Mouse (Mus musculus): ENCODE measurements around the gene Hsf5. TPM values are rescaled to one million over a fixed set of nuclear protein-coding genes. Genes with fewer than 3 reads are reported as not detected.

The Hsf5 gene
- total RNA-seq, 2 experiments from 2014 or later, result 0.19 TPM; not detected in 1

GRCm38 (mm10) chr11:87678545-87678944, 61.6 kb downstream of the Hsf5 start:
- ATAC-seq (replicated peaks; ENCODE audit: low FRiP score, low TSS enrichment, poor library complexity, severe bottlenecking), result no peak

- ATAC-seq (replicated peaks; ENCODE audit: low FRiP score, low TSS enrichment, poor library complexity, severe bottlenecking), result no peak
Observed at GRCm38 (mm10) chr11:87678976-87679375, 62.0 kb downstream of the Hsf5 start.

- no peak for ATAC-seq (replicated peaks; ENCODE audit: low FRiP score, low TSS enrichment, poor library complexity, severe bottlenecking)
Observed at GRCm38 (mm10) chr11:87680786-87681185, 63.8 kb downstream of the Hsf5 start.

- no peak for ATAC-seq (replicated peaks; ENCODE audit: low FRiP score, low TSS enrichment, poor library complexity, severe bottlenecking)
Observed at GRCm38 (mm10) chr11:87682096-87682495, 65.1 kb downstream of the Hsf5 start.

- ATAC-seq (replicated peaks; ENCODE audit: low FRiP score, low TSS enrichment, poor library complexity, severe bottlenecking), result no peak
Observed at GRCm38 (mm10) chr11:87682838-87683571, 66.0 kb downstream of the Hsf5 start.

GRCm38 (mm10) chr11:87686407-87686806, 69.4 kb downstream of the Hsf5 start:
- ATAC-seq (replicated peaks; ENCODE audit: low FRiP score, low TSS enrichment, poor library complexity, severe bottlenecking), result no peak

- peak; percentile 39; the same call in 1 of the 2 replicates for ATAC-seq (replicated peaks; ENCODE audit: low FRiP score, low TSS enrichment, poor library complexity, severe bottlenecking)
Observed at GRCm38 (mm10) chr11:87687246-87688225, 70.6 kb downstream of the Hsf5 start.

GRCm38 (mm10) chr11:87688478-87689203, 71.7 kb downstream of the Hsf5 start:
- ATAC-seq (replicated peaks; ENCODE audit: low FRiP score, low TSS enrichment, poor library complexity, severe bottlenecking), result no peak

- ATAC-seq (replicated peaks; ENCODE audit: low FRiP score, low TSS enrichment, poor library complexity, severe bottlenecking), result peak; percentile 67
Observed at GRCm38 (mm10) chr11:87689402-87689808, 72.4 kb downstream of the Hsf5 start.

GRCm38 (mm10) chr11:87690054-87690740, 73.2 kb downstream of the Hsf5 start:
- peak; percentile 57; the same call in 1 of the 2 replicates for ATAC-seq (replicated peaks; ENCODE audit: low FRiP score, low TSS enrichment, poor library complexity, severe bottlenecking)

GRCm38 (mm10) chr11:87697131-87697682, 80.2 kb downstream of the Hsf5 start:
- no peak for ATAC-seq (replicated peaks; ENCODE audit: low FRiP score, low TSS enrichment, poor library complexity, severe bottlenecking)

- no peak for ATAC-seq (replicated peaks; ENCODE audit: low FRiP score, low TSS enrichment, poor library complexity, severe bottlenecking)
Observed at GRCm38 (mm10) chr11:87698126-87698525, 81.2 kb downstream of the Hsf5 start.

- ATAC-seq (replicated peaks; ENCODE audit: low FRiP score, low TSS enrichment, poor library complexity, severe bottlenecking), result no peak
Observed at GRCm38 (mm10) chr11:87701108-87701507, 84.1 kb downstream of the Hsf5 start.

- peak; percentile 56; the same call in 1 of the 2 replicates for ATAC-seq (replicated peaks; ENCODE audit: low FRiP score, low TSS enrichment, poor library complexity, severe bottlenecking)
Observed at GRCm38 (mm10) chr11:87701877-87702620, 85.1 kb downstream of the Hsf5 start.

- peak; percentile 54; the same call in 1 of the 2 replicates for ATAC-seq (replicated peaks; ENCODE audit: low FRiP score, low TSS enrichment, poor library complexity, severe bottlenecking)
Observed at GRCm38 (mm10) chr11:87703654-87704053, 86.7 kb downstream of the Hsf5 start.

- ATAC-seq (replicated peaks; ENCODE audit: low FRiP score, low TSS enrichment, poor library complexity, severe bottlenecking), result no peak
Observed at GRCm38 (mm10) chr11:87704289-87704688, 87.3 kb downstream of the Hsf5 start.

GRCm38 (mm10) chr11:87707570-87707969, 90.6 kb downstream of the Hsf5 start:
- no peak for ATAC-seq (replicated peaks; ENCODE audit: low FRiP score, low TSS enrichment, poor library complexity, severe bottlenecking)

- no peak for ATAC-seq (replicated peaks; ENCODE audit: low FRiP score, low TSS enrichment, poor library complexity, severe bottlenecking)
Observed at GRCm38 (mm10) chr11:87708979-87709378, 92.0 kb downstream of the Hsf5 start.
